Mouse (Mus musculus) spleen, adult 2 months (tissue): ENCODE measurements around the gene Gm49380.

Experiments
- CTCF ChIP-seq: fragments of 200-500 bp; IDR thresholded peaks from 2 replicates; pipeline ENCODE4 v1.5.1; 2011; ENCODE audit warnings: mild to moderate bottlenecking, inconsistent platforms; ENCODE audit not compliant: insufficient read depth, insufficient read length, insufficient replicate concordance; ENCODE audit errors: extremely low read depth
- POLR2A ChIP-seq: fragments of 200-500 bp; IDR thresholded peaks from 2 replicates; pipeline ENCODE4 v1.6.1; 2011; ENCODE audit warnings: low read depth, low read length, inconsistent platforms

DNA sequence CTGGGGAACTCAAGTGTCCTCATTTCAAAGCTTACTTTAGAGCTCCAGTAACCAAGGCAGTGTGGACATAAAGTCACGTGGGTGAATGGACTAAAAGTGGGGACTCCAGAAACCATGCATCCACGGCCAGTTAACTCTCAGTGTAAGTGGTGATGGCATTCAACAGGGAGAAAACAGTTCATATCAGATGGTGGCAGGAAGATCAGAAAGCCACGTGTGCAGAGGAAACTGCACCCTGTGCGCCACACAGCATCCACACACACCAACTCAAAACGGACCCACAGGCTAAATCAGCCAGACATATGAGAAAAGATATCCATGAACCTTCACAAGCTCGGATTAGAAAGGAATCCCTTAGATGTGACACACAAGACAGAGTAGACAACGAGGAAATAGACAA is 93.3 kb downstream of the Gm49380 start:
- TF ChIP-seq POLR2A, result no peak
- no peak for TF ChIP-seq CTCF
